Mouse (Mus musculus): ENCODE results near the gene Zfand6. TPM values are rescaled to one million over a fixed set of nuclear protein-coding genes. Genes with fewer than 3 reads are reported as not detected.

Gene Zfand6
- polyA plus RNA-seq, 1 experiment from 2014 or later, result 153 TPM

Other genes starting within 250 kb of the Zfand6 start
- 0.13 and 0.47 TPM in 2 replicates for gene Gm2115, start 161.0 kb downstream of the Zfand6 start, polyA plus RNA-seq (2015; fragmentation: Nextera tagmentation; extraction: Ambion mirVana)
- gene Fah, start 83.2 kb downstream of the Zfand6 start, polyA plus RNA-seq (2015; fragmentation: Nextera tagmentation; extraction: Ambion mirVana), result 4.4 and 4.6 TPM in 2 replicates
- not detected in 2 replicates for gene Olfr291, start 163.6 kb upstream of the Zfand6 start, polyA plus RNA-seq (2015; fragmentation: Nextera tagmentation; extraction: Ambion mirVana)

Measured in heart, embryonic 16.5 days (tissue).